Mouse (Mus musculus) liver, embryonic 13.5 days (tissue): ENCODE results near the gene Sorcs2. TPM values are rescaled to one million over a fixed set of nuclear protein-coding genes. Genes with fewer than 3 reads are reported as not detected.

Experiments
- ATAC-seq: fragments of 200-750 bp; cut with Nextera tagmentation; 2 replicates; pipeline ENCODE4 v1.8.0; 2017; ENCODE audit warnings: low read depth, mild to moderate bottlenecking, moderate number of reproducible peaks, moderate library complexity
- DNase-seq: peaks from one replicate; pipeline ENCODE4 v3.0.0; 2022
- H3K27ac ChIP-seq: fragments of 300-500 bp; sonication (generic); 2 replicates; pipeline ENCODE4 v1.5.1; 2015; ENCODE audit warnings: moderate library complexity, mild to moderate bottlenecking, inconsistent platforms
- H3K27me3 ChIP-seq: fragments of 300-500 bp; sonication (generic); 2 replicates; pipeline ENCODE4 v1.6.1; 2015; ENCODE audit warnings: mild to moderate bottlenecking, inconsistent platforms
- H3K36me3 ChIP-seq: fragments of 300-500 bp; sonication (generic); 2 replicates; pipeline ENCODE4 v1.6.1; 2015; ENCODE audit warnings: mild to moderate bottlenecking, inconsistent platforms
- H3K4me1 ChIP-seq: fragments of 300-500 bp; sonication (generic); replicated peaks from 2 replicates; pipeline ENCODE4 v1.6.1; 2015; ENCODE audit warnings: inconsistent platforms
- H3K4me2 ChIP-seq: fragments of 300-500 bp; sonication (generic); 2 replicates; pipeline ENCODE4 v1.6.1; 2015; ENCODE audit warnings: inconsistent platforms, mild to moderate bottlenecking, moderate library complexity
- H3K4me3 ChIP-seq: fragments of 300-500 bp; sonication (generic); replicated peaks from 2 replicates; pipeline ENCODE4 v1.5.1; 2015; ENCODE audit warnings: mild to moderate bottlenecking, inconsistent platforms
- H3K9ac ChIP-seq: fragments of 300-500 bp; sonication (generic); 2 replicates; pipeline ENCODE4 v1.6.1; 2015; ENCODE audit warnings: mild to moderate bottlenecking, inconsistent platforms
- H3K9me3 ChIP-seq: fragments of 300-500 bp; sonication (generic); replicated peaks from 2 replicates; pipeline ENCODE4 v1.6.1; 2016; ENCODE audit warnings: inconsistent platforms
- WGBS: fragments of 180-500 bp; shearing (Covaris S2); methylation state at CpG from one replicate; pipeline ENCODE4 v1.1.7; 2015; ENCODE audit not compliant: insufficient replicate concordance; 5-methylcytosine and 5-hydroxymethylcytosine counted together
- polyA plus RNA-seq: library from polyadenylated mRNA; unstranded; fragments of >200 nt; fragmentation: Nextera tagmentation; extraction: Ambion mirVana; gene quantifications from 2 replicates; pipeline ENCODE4 v1.2.1, GENCODE M21; 2015

Gene Sorcs2
- polyA plus RNA-seq, 1 experiment from 2014 or later: 0.47 TPM

DNA sequence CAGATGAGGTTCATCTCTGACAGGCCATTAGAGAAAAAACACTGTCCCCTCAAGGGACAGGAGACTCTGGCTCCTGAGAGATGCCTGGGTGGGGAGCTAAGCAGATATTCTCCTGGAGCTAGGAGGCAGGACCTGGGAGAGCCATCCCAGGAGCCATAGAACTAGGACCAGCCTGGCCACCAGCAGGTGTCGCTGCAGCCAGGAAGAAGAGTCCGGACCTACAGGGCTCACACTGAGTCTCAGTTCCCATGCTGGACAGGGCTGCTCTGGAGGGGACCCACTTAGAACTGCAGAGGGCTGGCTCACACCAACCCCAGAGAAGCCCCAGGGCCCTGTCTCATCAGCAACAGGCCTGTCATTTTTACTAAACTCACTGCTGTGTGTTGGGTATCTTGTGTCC, 74.4 kb downstream of the Sorcs2 start:
- WGBS: 3% methylated on average over 2 of the region's 2 CpGs
- H3K27ac ChIP-seq: no peak overlapping the region
- H3K27me3 ChIP-seq: no peaks in the 10 kb centered on the region
- ATAC-seq (peak; percentile 43; the same call in 1 of the 2 replicates), DNase-seq (peak; percentile 4)
- no peaks in the 10 kb centered on the region for H3K4me1 ChIP-seq
- no peaks in the 10 kb centered on the region for H3K9me3 ChIP-seq
- no peak overlapping the region for H3K9ac ChIP-seq
- H3K4me2 ChIP-seq: no peak overlapping the region
- H3K4me3 ChIP-seq: no peak overlapping the region
- H3K36me3 ChIP-seq: no peaks in the 10 kb centered on the region

- WGBS: 56% methylated on average over 8 of the region's 8 CpGs
- Histone ChIP-seq H3K4me1 (no peaks in the 10 kb centered on the region), H3K27me3 (no peaks in the 10 kb centered on the region), H3K4me3 (no peak overlapping the region), H3K9ac (no peak overlapping the region), H3K9me3 (no peaks in the 10 kb centered on the region), H3K4me2 (no peak overlapping the region), H3K27ac (no peak overlapping the region), H3K36me3 (no peaks in the 10 kb centered on the region)
- ATAC-seq (no peak), DNase-seq (no peak)
Measured at GRCm38 (mm10) chr5:36321581-36321980, 76.4 kb downstream of the Sorcs2 start.

- DNase-seq (no peak), ATAC-seq (no peak)
- H3K27me3 ChIP-seq: no peaks in the 10 kb centered on the region
- no peak overlapping the region for H3K9ac ChIP-seq
- no peaks in the 10 kb centered on the region for H3K9me3 ChIP-seq
- H3K4me2 ChIP-seq: no peak overlapping the region
- WGBS: 77% methylated on average over 8 of the region's 8 CpGs
- H3K27ac ChIP-seq: no peak overlapping the region
- no peaks in the 10 kb centered on the region for H3K36me3 ChIP-seq
- H3K4me3 ChIP-seq: no peak overlapping the region
- no peaks in the 10 kb centered on the region for H3K4me1 ChIP-seq
Measured at GRCm38 (mm10) chr5:36320667-36321066, 77.3 kb downstream of the Sorcs2 start.

DNA sequence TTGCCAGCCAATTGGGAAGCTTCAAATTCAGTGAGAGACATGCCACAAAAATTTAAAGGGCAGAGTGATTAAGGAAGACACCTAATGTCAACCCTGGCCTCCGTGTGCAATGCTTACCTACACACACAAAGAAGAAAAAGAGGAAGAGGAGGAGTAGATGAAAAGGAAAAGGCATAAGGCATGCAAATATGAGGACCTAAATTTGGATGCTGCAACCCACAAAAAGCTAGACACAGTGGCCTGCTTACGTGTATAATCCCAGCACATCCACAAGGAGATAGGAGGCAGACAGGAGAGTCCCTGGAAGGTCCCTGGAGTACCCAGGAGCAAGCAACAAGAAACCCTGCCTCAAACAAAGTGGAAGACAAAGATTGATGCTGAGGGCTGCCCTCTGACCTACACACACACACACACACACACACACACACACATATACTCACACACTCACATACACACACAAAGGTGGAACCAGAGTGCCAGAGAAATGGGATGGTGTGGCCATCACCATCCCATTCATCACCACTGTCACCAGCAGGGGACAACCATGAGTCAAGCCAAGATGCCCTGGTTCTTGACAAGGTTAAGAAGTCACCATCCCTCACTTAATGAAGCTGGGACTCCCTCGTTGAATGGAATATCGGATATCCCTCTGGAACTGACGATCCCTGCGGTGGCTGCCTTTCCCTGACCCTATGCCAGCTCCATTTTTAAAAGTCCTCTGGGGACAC, 80.1 kb downstream of the Sorcs2 start:
- 63% methylated on average over 6 of the region's 6 CpGs for WGBS
- H3K27me3 ChIP-seq: no peaks in the 10 kb centered on the region
- no peaks in the 10 kb centered on the region for H3K9me3 ChIP-seq
- no peaks in the 10 kb centered on the region for H3K36me3 ChIP-seq
- ATAC-seq: no peak
- no peak overlapping the region for H3K27ac ChIP-seq
- H3K9ac ChIP-seq: no peak overlapping the region
- peaks cover 9% of the 10 kb centered on the region; the same call in 1 of the 2 replicates for H3K4me1 ChIP-seq
- no peak for DNase-seq
- no peak overlapping the region for H3K4me3 ChIP-seq
- H3K4me2 ChIP-seq: no peak overlapping the region

DNA sequence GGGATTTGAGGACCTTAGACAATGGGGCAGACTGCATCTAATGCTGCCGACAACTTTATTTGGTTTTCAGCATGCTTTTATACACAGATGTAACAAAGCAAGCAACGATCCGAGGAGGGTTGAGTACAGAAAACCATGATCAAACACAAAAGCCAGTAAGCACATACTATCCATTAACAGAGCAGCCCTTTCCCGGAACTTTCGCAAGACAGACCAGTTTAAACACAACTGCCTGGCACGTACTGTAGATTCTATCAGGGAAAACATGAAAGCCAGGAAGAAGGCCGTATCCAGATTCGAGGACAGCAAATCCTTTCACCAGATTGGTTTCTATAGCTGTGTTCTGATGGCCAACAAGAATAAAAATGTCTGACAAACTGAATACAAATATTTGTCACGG, 82.8 kb downstream of the Sorcs2 start:
- no peak overlapping the region for H3K4me3 ChIP-seq
- peaks cover 9% of the 10 kb centered on the region; the same call in 1 of the 2 replicates for H3K4me1 ChIP-seq
- H3K9me3 ChIP-seq: no peaks in the 10 kb centered on the region
- DNase-seq (no peak), ATAC-seq (no peak)
- no peak overlapping the region for H3K4me2 ChIP-seq
- H3K36me3 ChIP-seq: no peaks in the 10 kb centered on the region
- no peak overlapping the region for H3K9ac ChIP-seq
- H3K27ac ChIP-seq: no peak overlapping the region
- no peaks in the 10 kb centered on the region for H3K27me3 ChIP-seq
- WGBS: 63% methylated on average over 9 of the region's 9 CpGs

DNA sequence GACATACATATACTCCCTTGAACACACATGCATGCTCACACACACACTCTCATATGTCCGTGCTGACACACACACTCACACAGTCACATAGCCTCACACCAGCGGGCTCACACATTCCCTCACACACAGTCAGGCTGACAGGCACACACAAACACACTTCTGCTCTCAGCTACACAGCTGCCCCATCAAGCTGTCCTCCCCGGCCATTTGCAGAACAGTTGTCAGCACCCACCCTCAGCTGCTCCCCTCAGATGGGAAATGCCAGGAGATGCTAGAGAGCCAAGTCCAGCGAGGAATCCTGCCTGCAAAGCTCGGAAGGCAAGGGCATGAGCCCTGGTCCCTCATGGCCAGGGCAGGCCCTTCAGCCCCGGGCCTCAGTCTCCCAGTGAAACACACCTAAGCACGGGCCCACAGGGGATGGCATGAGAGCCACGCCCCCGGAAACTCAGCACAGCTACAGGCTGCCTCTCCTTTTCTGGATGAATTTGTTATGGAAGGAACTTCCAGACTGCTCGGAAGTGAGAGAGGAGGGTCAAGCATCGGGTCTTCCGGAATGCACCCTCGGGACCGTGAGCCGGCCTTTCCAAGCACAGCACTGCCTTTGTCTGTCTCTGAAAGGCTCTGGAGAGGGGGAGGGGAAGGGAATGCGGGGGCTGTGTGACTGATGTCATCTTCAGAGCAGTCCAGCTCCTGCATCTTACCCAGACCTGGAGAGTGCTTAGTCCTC, 84.4 kb downstream of the Sorcs2 start:
- Histone ChIP-seq H3K4me2 (no peak overlapping the region), H3K4me3 (no peak overlapping the region), H3K36me3 (no peaks in the 10 kb centered on the region), H3K27me3 (no peaks in the 10 kb centered on the region), H3K9ac (no peak overlapping the region), H3K9me3 (no peaks in the 10 kb centered on the region), H3K27ac (no peak overlapping the region), H3K4me1 (peaks cover 9% of the 10 kb centered on the region; the same call in 1 of the 2 replicates)
- DNase-seq: no peak
- ATAC-seq: no peak
- 50% methylated on average over 16 of the region's 16 CpGs for WGBS

DNA sequence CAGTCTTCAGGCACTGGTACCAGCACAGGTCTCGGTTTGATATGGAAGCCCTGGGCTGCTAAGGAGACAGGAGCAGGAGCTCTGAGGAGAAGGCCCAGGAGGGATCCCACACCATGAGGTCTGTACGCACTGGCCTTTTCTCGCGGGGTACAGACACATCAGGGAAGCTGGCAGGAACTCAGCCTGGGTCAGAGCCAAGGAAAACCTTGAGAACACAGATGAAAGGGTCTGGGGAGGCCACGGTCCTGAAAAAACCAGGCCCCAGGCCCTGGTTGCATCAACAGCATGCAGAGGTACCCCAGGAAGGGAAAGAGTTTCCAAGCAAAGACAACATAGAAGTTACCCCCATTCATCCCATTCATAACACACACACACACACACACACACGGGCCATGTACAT, 85.0 kb downstream of the Sorcs2 start:
- Histone ChIP-seq H3K36me3 (no peaks in the 10 kb centered on the region), H3K9me3 (no peaks in the 10 kb centered on the region), H3K4me2 (no peak overlapping the region), H3K27me3 (no peaks in the 10 kb centered on the region), H3K4me3 (no peak overlapping the region), H3K4me1 (peaks cover 9% of the 10 kb centered on the region; the same call in 1 of the 2 replicates), H3K9ac (no peak overlapping the region), H3K27ac (no peak overlapping the region)
- ATAC-seq (no peak), DNase-seq (no peak)
- WGBS: 63% methylated on average over 6 of the region's 6 CpGs

DNA sequence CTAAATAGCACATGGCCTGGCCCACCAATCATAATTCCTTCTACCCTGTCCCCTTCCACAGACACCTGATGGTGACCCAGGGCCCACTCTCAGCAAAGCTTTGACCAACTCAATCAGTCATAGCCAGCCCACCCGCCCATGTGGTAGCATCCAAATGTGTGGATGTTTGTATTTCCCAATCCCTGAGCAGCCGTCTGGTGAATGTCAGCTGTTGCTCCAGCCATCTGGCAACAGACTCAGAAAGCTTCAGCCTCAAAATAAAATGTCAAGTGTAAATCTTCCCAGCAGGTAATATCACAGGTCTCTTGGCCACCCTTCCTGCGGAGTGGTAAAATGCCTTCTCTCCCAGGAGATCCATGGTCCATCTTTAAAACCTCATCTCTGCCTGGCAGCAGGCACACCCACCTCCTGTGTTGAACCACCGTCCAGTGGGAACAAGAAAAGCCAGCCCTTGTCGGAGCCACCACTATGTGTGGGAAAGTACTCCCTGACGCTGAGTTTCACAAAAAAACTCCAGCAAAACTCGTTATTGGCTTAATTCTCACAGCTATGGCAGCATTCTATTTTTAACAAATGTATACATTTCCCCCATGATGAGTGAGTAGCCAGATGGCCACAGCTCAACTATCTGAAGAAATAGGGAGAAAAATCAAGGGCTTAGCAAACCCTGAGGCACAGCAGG, 93.5 kb downstream of the Sorcs2 start:
- no peak for ATAC-seq
- Histone ChIP-seq H3K4me1 (no peaks in the 10 kb centered on the region), H3K4me3 (no peak overlapping the region), H3K4me2 (no peak overlapping the region), H3K27ac (no peak overlapping the region), H3K9ac (no peak overlapping the region), H3K9me3 (no peaks in the 10 kb centered on the region), H3K27me3 (no peaks in the 10 kb centered on the region), H3K36me3 (no peaks in the 10 kb centered on the region)
- DNase-seq: no peak
- WGBS: 52% methylated on average over 7 of the region's 7 CpGs

DNA sequence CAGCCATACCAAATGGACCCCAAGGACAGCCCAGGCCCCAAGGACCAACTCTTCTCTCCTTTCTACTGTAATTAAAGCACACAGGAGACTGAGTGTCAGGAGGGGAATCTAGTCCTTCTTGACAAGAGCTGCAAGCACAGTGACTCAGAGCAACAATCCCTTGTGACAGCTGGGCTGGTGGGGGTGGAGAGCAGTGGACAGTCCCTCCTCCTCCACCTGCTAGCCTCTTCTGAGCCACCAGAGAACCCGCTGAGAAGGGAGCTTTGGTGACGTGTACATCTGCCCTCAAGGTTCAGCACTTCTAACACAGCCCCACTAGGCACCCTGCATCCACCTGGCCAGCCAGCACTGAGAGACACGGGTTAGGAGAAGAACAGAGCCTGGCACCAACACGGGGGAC, 96.8 kb downstream of the Sorcs2 start:
- WGBS: 39% methylated on average over 4 of the region's 4 CpGs
- ATAC-seq (no peak), DNase-seq (no peak)
- Histone ChIP-seq H3K27ac (no peak overlapping the region), H3K4me2 (no peak overlapping the region), H3K27me3 (no peaks in the 10 kb centered on the region), H3K4me1 (peaks cover 9% of the 10 kb centered on the region; the same call in 1 of the 2 replicates), H3K9ac (no peak overlapping the region), H3K9me3 (no peaks in the 10 kb centered on the region), H3K36me3 (no peaks in the 10 kb centered on the region), H3K4me3 (no peak overlapping the region)

GRCm38 (mm10) chr5:36298049-36298448, 99.9 kb downstream of the Sorcs2 start:
- no peaks in the 10 kb centered on the region for H3K27me3 ChIP-seq
- ATAC-seq (peak; percentile 59), DNase-seq (no peak)
- H3K36me3 ChIP-seq: no peaks in the 10 kb centered on the region
- H3K27ac ChIP-seq: no peak overlapping the region
- H3K9ac ChIP-seq: no peak overlapping the region
- no peaks in the 10 kb centered on the region for H3K9me3 ChIP-seq
- H3K4me3 ChIP-seq: no peak overlapping the region
- peaks cover 9% of the 10 kb centered on the region; the same call in 1 of the 2 replicates for H3K4me1 ChIP-seq
- H3K4me2 ChIP-seq: no peak overlapping the region
- WGBS: 51% methylated on average over 4 of the region's 4 CpGs

DNA sequence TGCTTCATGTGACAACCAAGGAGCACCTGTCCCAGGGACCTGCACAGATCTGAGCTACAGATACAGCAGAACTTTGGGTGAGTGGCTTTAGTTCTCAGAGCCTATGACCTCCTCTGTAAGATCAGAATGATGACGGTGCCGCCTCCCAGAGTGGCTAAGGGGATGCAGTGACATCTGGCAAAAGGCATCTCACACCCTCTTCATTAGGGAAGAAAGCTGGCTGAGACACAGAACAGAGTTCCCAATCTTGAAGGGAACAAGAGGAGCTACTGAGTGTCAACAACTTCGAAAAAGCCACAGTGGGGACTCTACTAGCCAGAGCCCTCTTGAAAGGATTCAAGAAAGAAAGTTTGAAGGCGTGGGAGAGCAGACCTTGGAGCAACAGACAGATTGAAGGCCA, 100.7 kb downstream of the Sorcs2 start:
- Histone ChIP-seq H3K27me3 (no peaks in the 10 kb centered on the region), H3K4me2 (no peak overlapping the region), H3K36me3 (no peaks in the 10 kb centered on the region), H3K4me1 (peaks cover 9% of the 10 kb centered on the region; the same call in 1 of the 2 replicates), H3K9me3 (no peaks in the 10 kb centered on the region), H3K27ac (no peak overlapping the region), H3K4me3 (no peak overlapping the region), H3K9ac (no peak overlapping the region)
- DNase-seq (no peak), ATAC-seq (no peak)
- WGBS: 41% methylated on average over 4 of the region's 4 CpGs
